In the genomic region with DNA sequence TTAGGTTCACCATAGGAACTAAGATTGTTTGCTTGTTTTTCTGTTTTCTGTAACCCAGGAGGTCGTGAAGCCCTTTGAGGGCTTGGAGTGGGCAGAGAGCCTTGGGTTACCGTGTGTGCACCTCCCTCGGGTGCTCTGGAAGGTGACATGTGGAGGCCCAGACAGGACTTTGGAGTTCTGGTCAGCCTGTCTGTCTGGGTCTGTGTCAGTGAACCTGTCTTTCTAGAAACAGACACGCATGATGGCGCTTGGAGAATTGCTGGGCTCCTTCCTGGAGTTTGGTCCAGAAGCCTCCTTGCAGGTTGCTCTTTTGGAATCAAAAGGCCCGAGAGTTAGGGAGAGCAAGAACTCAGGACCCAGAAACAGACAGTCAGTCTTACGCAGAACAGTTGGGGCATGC, we compare ENCODE assay signal across 7 mouse cellular contexts. TPM values are rescaled to one million over a fixed set of nuclear protein-coding genes. Genes with fewer than 3 reads are reported as not detected.
A peak's percentile ranks its signal among the peaks of the same experiment; 100 is the strongest.
DNase-seq lines count a peak whose midpoint lies in the region; ATAC-seq and TF ChIP-seq lines count a peak whose summit lies in the region.

No protein-coding gene starts in this region.

- H3K27ac ChIP-seq in CH12.LX (ENCODE audit: insufficient read depth, low read depth) = peak overlapping the region; percentile 80
- peak overlapping the region; percentile 92 for H3K27ac ChIP-seq in forebrain, postnatal 0 days (ENCODE audit: low read depth, low read length)
- H3K27ac ChIP-seq in neural tube, embryonic 14.5 days (ENCODE audit: low read depth, low read length) = peak overlapping the region; percentile 70

- H3K9me3 ChIP-seq in CH12.LX (replicated peaks; ENCODE audit: low read length) = no peaks in the 10 kb centered on the region
- H3K9me3 ChIP-seq in forebrain, postnatal 0 days (ENCODE audit: low read length) = no peaks in the 10 kb centered on the region
- no peaks in the 10 kb centered on the region for H3K9me3 ChIP-seq in neural tube, embryonic 14.5 days (ENCODE audit: control insufficient read depth, low read length)

- in situ Hi-C loops in CH12.LX (cut with MboI; ENCODE audit: low pct_ligation_motif_present, low pct_unique_long_range_greater_than_20kb, low sequenced_read_pairs) = loop anchor here (10.0 kb wide), 1 partner anchor 224 kb away; the partner anchor contains the start of gene Ntn5

- dilution Hi-C loops in CH12.LX (cut with MboI; ENCODE audit: extremely low pct_ligation_motif_present, extremely low pct_unique_long_range_greater_than_20kb, low sequenced_read_pairs) = no loop called here

- WGBS in forebrain, postnatal 0 days = 73% methylated on average over 7 of the region's 7 CpGs
- 77% methylated on average over 7 of the region's 7 CpGs for WGBS in neural tube, embryonic 14.5 days

- TF ChIP-seq CTCF in C2C12 (IDR thresholded peaks at IDR 0.05; ENCODE audit: control insufficient read depth, insufficient read depth, insufficient read length) (no peak), CH12.LX (conservative IDR thresholded peaks at IDR 0.05 in 1 of 2, IDR thresholded peaks at IDR 0.05 in 1 of 2; ENCODE audit: low read depth in 2 of 2, low read length in 2 of 2) (no peak)
- no peak for TF ChIP-seq CTCF in forebrain, postnatal 0 days (IDR thresholded peaks at IDR 0.05; ENCODE audit: low read depth)

- H3K4me1 ChIP-seq in CH12.LX (ENCODE audit: control insufficient read depth in 1 of 2, insufficient read depth in 2 of 2) = peaks cover 16 to 52% of the 10 kb centered on the region in 2 experiments
- H3K4me1 ChIP-seq in forebrain, postnatal 0 days (ENCODE audit: insufficient read depth) = peaks cover 23% of the 10 kb centered on the region
- H3K4me1 ChIP-seq in neural tube, embryonic 14.5 days (ENCODE audit: control insufficient read depth, insufficient read depth, low read length) = peaks cover 27% of the 10 kb centered on the region

- TF ChIP-seq POLR2A in CH12.LX (IDR thresholded peaks at IDR 0.05; ENCODE audit: low read depth, low read length) = no peak

- TF ChIP-seq EP300 in CH12.LX (IDR thresholded peaks at IDR 0.05; ENCODE audit: low read length) = no peak

- peaks cover 62% of the 10 kb centered on the region for H3K79me2 ChIP-seq in C2C12 (ENCODE audit: control insufficient read depth, insufficient read depth)
- peaks cover 42% of the 10 kb centered on the region for H3K79me2 ChIP-seq in CH12.LX (replicated peaks; ENCODE audit: control insufficient read depth, extremely low read depth, insufficient read depth, poor library complexity, severe bottlenecking)

- H3K27me3 ChIP-seq in C2C12 (ENCODE audit: control insufficient read depth, insufficient read depth, insufficient read length) (no peaks in the 10 kb centered on the region), CH12.LX (replicated peaks) (no peaks in the 10 kb centered on the region)
- H3K27me3 ChIP-seq in forebrain, postnatal 0 days (ENCODE audit: insufficient read depth, low read length) = no peaks in the 10 kb centered on the region
- no peaks in the 10 kb centered on the region for H3K27me3 ChIP-seq in neural tube, embryonic 14.5 days (ENCODE audit: control insufficient read depth, insufficient read depth, low read length)

- TF ChIP-seq RAD21 in CH12.LX (IDR thresholded peaks at IDR 0.05; ENCODE audit: low read depth, low read length) = no peak

- DNase-seq in CH12.LX (ENCODE audit: extremely low read depth) = no peak
- no peak for DNase-seq in forebrain, postnatal 0 days
- peak; percentile 70 for DNase-seq in kidney, postnatal 14 days
- DNase-seq in adrenal gland, postnatal 25 days = no peak
- no peak for DNase-seq in thymus, postnatal 0 days (ENCODE audit: low spot score)

- peak overlapping the region; percentile 59 for H3K9ac ChIP-seq in CH12.LX (ENCODE audit: insufficient read depth, low read depth)
- H3K9ac ChIP-seq in forebrain, postnatal 0 days = peak overlapping the region; percentile 49
- peak overlapping the region; percentile 44 for H3K9ac ChIP-seq in neural tube, embryonic 14.5 days (replicated peaks; ENCODE audit: low read depth, low read length)

- peaks cover 49% of the 10 kb centered on the region for H3K79me3 ChIP-seq in C2C12 (ENCODE audit: low read depth)

- no peak for ATAC-seq in forebrain, postnatal 0 days
- no peak for ATAC-seq in neural tube, embryonic 14.5 days (ENCODE audit: low read depth)

- H3ac ChIP-seq in C2C12 (ENCODE audit: control insufficient read depth, insufficient read length, low read depth) = peak overlapping the region; percentile 31

- H3K4me2 ChIP-seq in CH12.LX (ENCODE audit: insufficient read depth, low read depth, poor library complexity, severe bottlenecking) = peak overlapping the region; percentile 93
- H3K4me2 ChIP-seq in forebrain, postnatal 0 days (ENCODE audit: low read depth) = peak overlapping the region; percentile 52
- peak overlapping the region; percentile 54 for H3K4me2 ChIP-seq in neural tube, embryonic 14.5 days (ENCODE audit: low read depth, low read length)

- H3K36me3 ChIP-seq in C2C12 (ENCODE audit: control insufficient read depth, insufficient read depth) (peaks cover 62% of the 10 kb centered on the region), CH12.LX (replicated peaks in 1 of 2; ENCODE audit: control insufficient read depth in 1 of 2, insufficient read depth in 1 of 2, low read length in 1 of 2) (peaks cover 47 to 69% of the 10 kb centered on the region in 2 experiments)
- H3K36me3 ChIP-seq in forebrain, postnatal 0 days (ENCODE audit: insufficient read depth) = peaks cover 48% of the 10 kb centered on the region
- peaks cover 28% of the 10 kb centered on the region for H3K36me3 ChIP-seq in neural tube, embryonic 14.5 days (ENCODE audit: control insufficient read depth, insufficient read depth, low read length)

- peak overlapping the region; percentile 32 for H3K4me3 ChIP-seq in C2C12 (ENCODE audit: insufficient read depth, poor library complexity, severe bottlenecking)
- peak overlapping the region in 1 of 3 experiments; percentile 40 for H3K4me3 ChIP-seq in CH12.LX (replicated peaks in 1 of 3; ENCODE audit: low read depth in 2 of 3, low read length in 2 of 3, poor library complexity in 1 of 3)
- H3K4me3 ChIP-seq in forebrain, postnatal 0 days (ENCODE audit: low read depth, low read length) = 0 out of 2 replicates have a peak overlapping the region, but pooled peaks have one; percentile 87
- H3K4me3 ChIP-seq in neural tube, embryonic 14.5 days (ENCODE audit: low read depth, low read length) = peak overlapping the region; percentile 78

RNA-seq across cellular contexts. Expression of gene Ftl1, which starts 0.7 kb away (rescaled TPM):
- polyA plus RNA-seq in C2C12 (2012; fragmentation: generic; extraction: Trizol) = 14,288 TPM
- total RNA-seq in CH12.LX (2012; rRNA removed) = 142 and 164 TPM in 2 replicates
- total RNA-seq in CH12.LX (2014; rRNA removed) = 790 and 1,027 TPM in 2 replicates
- 31.2 and 60.3 TPM in 2 replicates for polyA plus RNA-seq in CH12.LX (2012; ENCODE audit: insufficient read length, low read depth)
- total RNA-seq in forebrain, postnatal 0 days (2014; rRNA removed) = 2,541 and 3,015 TPM in 2 replicates
- polyA plus RNA-seq in forebrain, postnatal 0 days (2015; fragmentation: Nextera tagmentation; extraction: Ambion mirVana) = 5,542 and 6,210 TPM in 2 replicates
- 5,062 and 5,088 TPM in 2 replicates for polyA plus RNA-seq in neural tube, embryonic 14.5 days (2014; fragmentation: Nextera tagmentation; extraction: Ambion mirVana)
- total RNA-seq in adrenal gland, postnatal 25 days (2021) = 786 and 951 TPM in 2 replicates
- 3,702 and 3,772 TPM in 2 replicates for polyA plus RNA-seq in thymus, postnatal 0 days (2015; fragmentation: Nextera tagmentation; extraction: Ambion mirVana)

RNA-seq across cellular contexts. Expression of gene Bax, which starts 6.3 kb away (rescaled TPM):
- polyA plus RNA-seq in C2C12 (2012; fragmentation: generic; extraction: Trizol) (642 TPM), CH12.LX (2012; ENCODE audit: insufficient read length, low read depth) (273 and 321 TPM in 2 replicates)
- total RNA-seq in CH12.LX (2012; rRNA removed) (232 and 233 TPM in 2 replicates), CH12.LX (2014; rRNA removed) (185 and 195 TPM in 2 replicates)
- 120 and 127 TPM in 2 replicates for total RNA-seq in forebrain, postnatal 0 days (2014; rRNA removed)
- 276 and 297 TPM in 2 replicates for polyA plus RNA-seq in forebrain, postnatal 0 days (2015; fragmentation: Nextera tagmentation; extraction: Ambion mirVana)
- 107 and 215 TPM in 2 replicates for polyA plus RNA-seq in neural tube, embryonic 14.5 days (2014; fragmentation: Nextera tagmentation; extraction: Ambion mirVana)
- total RNA-seq in adrenal gland, postnatal 25 days (2021) = 61.4 and 68.8 TPM in 2 replicates
- 177 and 178 TPM in 2 replicates for polyA plus RNA-seq in thymus, postnatal 0 days (2015; fragmentation: Nextera tagmentation; extraction: Ambion mirVana)

RNA-seq across cellular contexts. Expression of gene Tulp2, which starts 21.3 kb away (rescaled TPM):
- not detected for polyA plus RNA-seq in C2C12 (2012; fragmentation: generic; extraction: Trizol)
- 0.13 and 0.17 TPM in 2 replicates for total RNA-seq in CH12.LX (2012; rRNA removed)
- not detected in 2 replicates for total RNA-seq in CH12.LX (2014; rRNA removed)
- not detected in 2 replicates for polyA plus RNA-seq in CH12.LX (2012; ENCODE audit: insufficient read length, low read depth)
- total RNA-seq in forebrain, postnatal 0 days (2014; rRNA removed) = 0.19 and 0.46 TPM in 2 replicates
- polyA plus RNA-seq in forebrain, postnatal 0 days (2015; fragmentation: Nextera tagmentation; extraction: Ambion mirVana) = 0.07 and 0.25 TPM in 2 replicates
- polyA plus RNA-seq in neural tube, embryonic 14.5 days (2014; fragmentation: Nextera tagmentation; extraction: Ambion mirVana) = 0.17 and 0.31 TPM in 2 replicates
- total RNA-seq in adrenal gland, postnatal 25 days (2021) = 0.46 and 0.67 TPM in 2 replicates
- polyA plus RNA-seq in thymus, postnatal 0 days (2015; fragmentation: Nextera tagmentation; extraction: Ambion mirVana) = 2.6 and 2.8 TPM in 2 replicates

RNA-seq across cellular contexts. Expression of gene Ruvbl2, which starts 22.5 kb away (rescaled TPM):
- polyA plus RNA-seq in C2C12 (2012; fragmentation: generic; extraction: Trizol) (179 TPM), CH12.LX (2012; ENCODE audit: insufficient read length, low read depth) (253 and 277 TPM in 2 replicates)
- total RNA-seq in CH12.LX (2012; rRNA removed) (224 and 253 TPM in 2 replicates), CH12.LX (2014; rRNA removed) (229 and 267 TPM in 2 replicates)
- 123 and 149 TPM in 2 replicates for total RNA-seq in forebrain, postnatal 0 days (2014; rRNA removed)
- polyA plus RNA-seq in forebrain, postnatal 0 days (2015; fragmentation: Nextera tagmentation; extraction: Ambion mirVana) = 98.3 and 104 TPM in 2 replicates
- 86.8 and 95.3 TPM in 2 replicates for polyA plus RNA-seq in neural tube, embryonic 14.5 days (2014; fragmentation: Nextera tagmentation; extraction: Ambion mirVana)
- 50.7 and 51.6 TPM in 2 replicates for total RNA-seq in adrenal gland, postnatal 25 days (2021)
- 129 and 143 TPM in 2 replicates for polyA plus RNA-seq in thymus, postnatal 0 days (2015; fragmentation: Nextera tagmentation; extraction: Ambion mirVana)

RNA-seq across cellular contexts. Expression of gene Gys1, which starts 25.7 kb away (rescaled TPM):
- polyA plus RNA-seq in C2C12 (2012; fragmentation: generic; extraction: Trizol) (25.2 TPM), CH12.LX (2012; ENCODE audit: insufficient read length, low read depth) (20.9 and 23.9 TPM in 2 replicates)
- total RNA-seq in CH12.LX (2012; rRNA removed) (13.2 and 27.2 TPM in 2 replicates), CH12.LX (2014; rRNA removed) (11.9 and 14.0 TPM in 2 replicates)
- 9.8 and 11.4 TPM in 2 replicates for total RNA-seq in forebrain, postnatal 0 days (2014; rRNA removed)
- 8.6 and 12.3 TPM in 2 replicates for polyA plus RNA-seq in forebrain, postnatal 0 days (2015; fragmentation: Nextera tagmentation; extraction: Ambion mirVana)
- polyA plus RNA-seq in neural tube, embryonic 14.5 days (2014; fragmentation: Nextera tagmentation; extraction: Ambion mirVana) = 18.1 and 19.9 TPM in 2 replicates
- 39.4 and 44.2 TPM in 2 replicates for total RNA-seq in adrenal gland, postnatal 25 days (2021)
- 9.4 and 10.5 TPM in 2 replicates for polyA plus RNA-seq in thymus, postnatal 0 days (2015; fragmentation: Nextera tagmentation; extraction: Ambion mirVana)

Comparison
In these comparisons a context has a peak if more than half of its experiments do, and no peak if none do; other contexts are left out.
1. RNA of gene Ftl1, which starts 0.7 kb away (polyA plus RNA-seq): 14,288 TPM in C2C12 (single experiment), 5,542 to 6,210 TPM in forebrain, postnatal 0 days, 5,062 to 5,088 TPM in neural tube, embryonic 14.5 days and 3,702 to 3,772 TPM in thymus, postnatal 0 days; 31.2 to 60.3 TPM in CH12.LX; every median in the first group is over 10 times any median in the second.
2. Peak in every context shown above with its lines, with median percentiles within 50 percentile points of each other: H3K27ac ChIP-seq, H3K4me2 ChIP-seq and H3K9ac ChIP-seq.